Mouse (Mus musculus) cerebellum, adult 2 months (tissue): ENCODE results near the gene Ccdc63.

Source experiments
- CTCF ChIP-seq: fragments of 200-500 bp; IDR thresholded peaks from 2 replicates; pipeline ENCODE4 v1.5.1; 2011; ENCODE audit warnings: low read depth, mild to moderate bottlenecking, control low read depth, low read length, moderate library complexity, borderline replicate concordance; ENCODE audit not compliant: insufficient read depth
- POLR2A ChIP-seq: fragments of 200-500 bp; IDR thresholded peaks from 2 replicates; pipeline ENCODE4 v1.6.1; 2011; ENCODE audit warnings: low read length, control low read depth, borderline replicate concordance; ENCODE audit not compliant: insufficient read depth

- TF ChIP-seq CTCF, result peak; percentile 95
- TF ChIP-seq POLR2A, result no peak
Measured at GRCm38 (mm10) chr5:122114176-122114575, 26.4 kb downstream of the Ccdc63 start.
